Mouse (Mus musculus) limb, embryonic 12.5 days (tissue): ENCODE results near the gene Ldb1. TPM values are rescaled to one million over a fixed set of nuclear protein-coding genes. Genes with fewer than 3 reads are reported as not detected.

Experiments
- ATAC-seq: fragments of 200-750 bp; cut with Nextera tagmentation; 2 replicates; pipeline ENCODE4 v1.8.0; 2017; ENCODE audit warnings: low read depth, moderate TSS enrichment; ENCODE audit not compliant: insufficient number of reproducible peaks, insufficient read depth, low FRiP score, low TSS enrichment
- H3K27ac ChIP-seq: fragments of 300-500 bp; sonication (generic); 2 replicates; pipeline ENCODE4 v1.5.1; 2016; ENCODE audit warnings: mild to moderate bottlenecking, moderate library complexity
- H3K27me3 ChIP-seq: fragments of 300-500 bp; sonication (generic); 2 replicates; pipeline ENCODE4 v1.6.1; 2016; ENCODE audit warnings: mild to moderate bottlenecking, moderate library complexity
- H3K36me3 ChIP-seq: fragments of 300-500 bp; sonication (generic); 2 replicates; pipeline ENCODE4 v1.6.1; 2016; ENCODE audit warnings: mild to moderate bottlenecking, moderate library complexity
- H3K4me1 ChIP-seq: fragments of 300-500 bp; sonication (generic); replicated peaks from 2 replicates; pipeline ENCODE4 v1.6.1; 2016
- H3K4me2 ChIP-seq: fragments of 300-500 bp; sonication (generic); 2 replicates; pipeline ENCODE4 v1.6.1; 2016; ENCODE audit warnings: mild to moderate bottlenecking, moderate library complexity
- H3K4me3 ChIP-seq: fragments of 300-500 bp; sonication (generic); replicated peaks from 2 replicates; pipeline ENCODE4 v1.5.1; 2016; ENCODE audit warnings: mild to moderate bottlenecking
- H3K9ac ChIP-seq: fragments of 300-500 bp; sonication (generic); replicated peaks from 2 replicates; pipeline ENCODE4 v1.6.1; 2016; ENCODE audit warnings: mild to moderate bottlenecking, moderate library complexity
- H3K9me3 ChIP-seq: fragments of 300-500 bp; sonication (generic); 2 replicates; pipeline ENCODE4 v1.6.1; 2016; ENCODE audit warnings: mild to moderate bottlenecking, moderate library complexity
- WGBS: fragments of 180-500 bp; shearing (Covaris S2); methylation state at CpG from one replicate; pipeline ENCODE4 v1.1.7; 2016; 5-methylcytosine and 5-hydroxymethylcytosine counted together
- polyA plus RNA-seq: library from polyadenylated mRNA; unstranded; fragments of >200 nt; fragmentation: Nextera tagmentation; extraction: Ambion mirVana; gene quantifications from 2 replicates; pipeline ENCODE4 v1.2.1, GENCODE M21; 2016

Gene Ldb1
- 135 and 145 TPM in 2 replicates for polyA plus RNA-seq

GRCm38 (mm10) chr19:46044993-46045695, at the start of gene Ldb1:
Ldb1 (minus strand) TSS chr19:46045214.
- peak within 1 kb of the TSS; percentile 98 for H3K4me2 ChIP-seq
- H3K27me3 ChIP-seq: no peaks in the 10 kb centered on the region
- peak within 1 kb of the TSS; percentile 99 for H3K27ac ChIP-seq
- under 1% methylated on average over 77 of the region's 84 CpGs for WGBS
- peak within 1 kb of the TSS; percentile 95 for H3K9ac ChIP-seq
- H3K4me1 ChIP-seq: peaks cover 55% of the 10 kb centered on the region
- no peaks in the 10 kb centered on the region for H3K9me3 ChIP-seq
- no peaks in the 10 kb centered on the region for H3K36me3 ChIP-seq
- H3K4me3 ChIP-seq: peak within 1 kb of the TSS; percentile 95
- peak; percentile 72 for ATAC-seq

- Histone ChIP-seq H3K9ac (no peak overlapping the region), H3K27ac (no peak overlapping the region), H3K36me3 (no peaks in the 10 kb centered on the region), H3K9me3 (peaks cover 3% of the 10 kb centered on the region; the same call in 1 of the 2 replicates), H3K4me2 (no peak overlapping the region), H3K4me3 (no peak overlapping the region), H3K27me3 (no peaks in the 10 kb centered on the region), H3K4me1 (no peaks in the 10 kb centered on the region)
- WGBS: 95% methylated on average over 2 of the region's 2 CpGs
- ATAC-seq: no peak
These were observed 49.1 kb upstream of the Ldb1 start for GRCm38 (mm10) chr19:46094144-46094543.

- no peaks in the 10 kb centered on the region for H3K4me1 ChIP-seq
- H3K9ac ChIP-seq: no peak overlapping the region
- H3K4me2 ChIP-seq: no peak overlapping the region
- peaks cover 3% of the 10 kb centered on the region; the same call in 1 of the 2 replicates for H3K9me3 ChIP-seq
- H3K27me3 ChIP-seq: no peaks in the 10 kb centered on the region
- H3K4me3 ChIP-seq: no peak overlapping the region
- H3K36me3 ChIP-seq: no peaks in the 10 kb centered on the region
- H3K27ac ChIP-seq: no peak overlapping the region
- ATAC-seq: no peak
- 92% methylated on average over 4 of the region's 4 CpGs for WGBS
These were observed 46.6 kb upstream of the Ldb1 start for GRCm38 (mm10) chr19:46091641-46092040.

- H3K4me3 ChIP-seq: no peak overlapping the region
- WGBS: 86% methylated on average over 7 of the region's 7 CpGs
- H3K36me3 ChIP-seq: peaks cover 31% of the 10 kb centered on the region
- ATAC-seq: no peak
- no peak overlapping the region for H3K4me2 ChIP-seq
- no peaks in the 10 kb centered on the region for H3K9me3 ChIP-seq
- H3K4me1 ChIP-seq: no peaks in the 10 kb centered on the region
- H3K27ac ChIP-seq: no peak overlapping the region
- no peak overlapping the region for H3K9ac ChIP-seq
- H3K27me3 ChIP-seq: no peaks in the 10 kb centered on the region
These were observed 42.9 kb upstream of the Ldb1 start for GRCm38 (mm10) chr19:46087871-46088270.

- no peaks in the 10 kb centered on the region for H3K4me1 ChIP-seq
- no peaks in the 10 kb centered on the region for H3K9me3 ChIP-seq
- 60% methylated on average over 3 of the region's 3 CpGs for WGBS
- peaks cover 46% of the 10 kb centered on the region for H3K36me3 ChIP-seq
- no peak for ATAC-seq
- H3K4me2 ChIP-seq: no peak overlapping the region
- no peak overlapping the region for H3K9ac ChIP-seq
- no peak overlapping the region for H3K4me3 ChIP-seq
- no peak overlapping the region for H3K27ac ChIP-seq
- H3K27me3 ChIP-seq: no peaks in the 10 kb centered on the region
These were observed 41.3 kb upstream of the Ldb1 start for GRCm38 (mm10) chr19:46086337-46086736.

- 96% methylated on average over 8 of the region's 8 CpGs for WGBS
- H3K4me1 ChIP-seq: no peaks in the 10 kb centered on the region
- no peak for ATAC-seq
- no peak overlapping the region for H3K9ac ChIP-seq
- peaks cover 57% of the 10 kb centered on the region for H3K36me3 ChIP-seq
- no peaks in the 10 kb centered on the region for H3K27me3 ChIP-seq
- H3K9me3 ChIP-seq: no peaks in the 10 kb centered on the region
- no peak overlapping the region for H3K4me3 ChIP-seq
- no peak overlapping the region for H3K27ac ChIP-seq
- no peak overlapping the region for H3K4me2 ChIP-seq
These were observed 40.2 kb upstream of the Ldb1 start for GRCm38 (mm10) chr19:46085185-46085584.

- H3K9me3 ChIP-seq: no peaks in the 10 kb centered on the region
- peaks cover 14% of the 10 kb centered on the region for H3K4me1 ChIP-seq
- no peak overlapping the region for H3K4me3 ChIP-seq
- no peak for ATAC-seq
- no peak overlapping the region for H3K9ac ChIP-seq
- H3K27ac ChIP-seq: no peak overlapping the region
- no peak overlapping the region for H3K4me2 ChIP-seq
- H3K36me3 ChIP-seq: peaks cover 68% of the 10 kb centered on the region
- H3K27me3 ChIP-seq: no peaks in the 10 kb centered on the region
- WGBS: 62% methylated on average over 3 of the region's 3 CpGs
These were observed 33.5 kb upstream of the Ldb1 start for GRCm38 (mm10) chr19:46078535-46078934.

GRCm38 (mm10) chr19:46075616-46076607, 30.9 kb upstream of the Ldb1 start, which contains the start of gene Nolc1:
Nolc1 (plus strand) TSS chr19:46075863.
- peak within 1 kb of the TSS; percentile 85 for H3K4me2 ChIP-seq
- H3K36me3 ChIP-seq: peaks cover 68% of the 10 kb centered on the region
- no peaks in the 10 kb centered on the region for H3K9me3 ChIP-seq
- H3K27ac ChIP-seq: peak within 1 kb of the TSS; percentile 78
- H3K9ac ChIP-seq: peak within 1 kb of the TSS; percentile 75
- ATAC-seq: peak; percentile 95
- WGBS: under 1% methylated on average over 66 of the region's 66 CpGs
- H3K4me1 ChIP-seq: peaks cover 14% of the 10 kb centered on the region
- no peaks in the 10 kb centered on the region for H3K27me3 ChIP-seq
- H3K4me3 ChIP-seq: peak within 1 kb of the TSS; percentile 83

GRCm38 (mm10) chr19:46074266-46074665, 29.3 kb upstream of the Ldb1 start:
- no peak overlapping the region for H3K4me2 ChIP-seq
- no peak overlapping the region for H3K4me3 ChIP-seq
- WGBS: 92% methylated on average over 5 of the region's 5 CpGs
- peaks cover 14% of the 10 kb centered on the region for H3K4me1 ChIP-seq
- no peak overlapping the region for H3K27ac ChIP-seq
- no peaks in the 10 kb centered on the region for H3K9me3 ChIP-seq
- H3K27me3 ChIP-seq: no peaks in the 10 kb centered on the region
- no peak for ATAC-seq
- H3K36me3 ChIP-seq: peaks cover 65% of the 10 kb centered on the region
- no peak overlapping the region for H3K9ac ChIP-seq

GRCm38 (mm10) chr19:46073285-46073684, 28.3 kb upstream of the Ldb1 start:
- H3K4me2 ChIP-seq: no peak overlapping the region
- no peak overlapping the region for H3K9ac ChIP-seq
- 89% methylated on average over 7 of the region's 7 CpGs for WGBS
- no peak overlapping the region for H3K4me3 ChIP-seq
- no peak for ATAC-seq
- no peaks in the 10 kb centered on the region for H3K27me3 ChIP-seq
- H3K4me1 ChIP-seq: peaks cover 14% of the 10 kb centered on the region
- H3K36me3 ChIP-seq: peaks cover 63% of the 10 kb centered on the region
- H3K9me3 ChIP-seq: no peaks in the 10 kb centered on the region
- H3K27ac ChIP-seq: no peak overlapping the region

GRCm38 (mm10) chr19:46068054-46068453, 23.0 kb upstream of the Ldb1 start:
- ATAC-seq: no peak

More at GRCm38 (mm10) chr19:46068054-46068453, 23.0 kb upstream of the Ldb1 start:
- H3K4me2 ChIP-seq: no peak overlapping the region
- H3K4me1 ChIP-seq: no peaks in the 10 kb centered on the region
- H3K4me3 ChIP-seq: no peak overlapping the region
- peaks cover 95% of the 10 kb centered on the region for H3K36me3 ChIP-seq
- no peaks in the 10 kb centered on the region for H3K9me3 ChIP-seq
- no peaks in the 10 kb centered on the region for H3K27me3 ChIP-seq
- no peak overlapping the region for H3K9ac ChIP-seq
- WGBS: 74% methylated on average over 10 of the region's 10 CpGs
- no peak overlapping the region for H3K27ac ChIP-seq
